Mouse (Mus musculus): Measurements from ENCODE around the gene Tmprss12.
"Not testable (repeated sequence)": the region's sequence is repeated elsewhere in the genome, so short reads cannot be mapped to it uniquely, and the experiment has no call there.

Gene Tmprss12

GRCm38 (mm10) chr15:100269776-100270175 is 10.9 kb upstream of the Tmprss12 start:
- TF ChIP-seq POU5F1 (IDR thresholded peaks at IDR 0.05; ENCODE audit: borderline replicate concordance, low read length) (no peak), NANOG (IDR thresholded peaks at IDR 0.05; ENCODE audit: borderline replicate concordance, low read length) (peak; percentile 62; the same call in 1 of the 2 replicates), CTCF (conservative IDR thresholded peaks at IDR 0.05; ENCODE audit: low read length) (no peak)
- Histone ChIP-seq H3K4me1 (replicated peaks; ENCODE audit: low read depth, low read length) (peaks cover 16% of the 10 kb centered on the region), H3K27me3 (ENCODE audit: insufficient read depth, low read length) (no peaks in the 10 kb centered on the region), H3K9me3 (ENCODE audit: low read length) (peaks cover 44% of the 10 kb centered on the region), H3K4me3 (replicated peaks; ENCODE audit: low read length) (peak overlapping the region; percentile 82), H3K36me3 (ENCODE audit: insufficient read depth, low read length) (peaks cover 19% of the 10 kb centered on the region)

DNA sequence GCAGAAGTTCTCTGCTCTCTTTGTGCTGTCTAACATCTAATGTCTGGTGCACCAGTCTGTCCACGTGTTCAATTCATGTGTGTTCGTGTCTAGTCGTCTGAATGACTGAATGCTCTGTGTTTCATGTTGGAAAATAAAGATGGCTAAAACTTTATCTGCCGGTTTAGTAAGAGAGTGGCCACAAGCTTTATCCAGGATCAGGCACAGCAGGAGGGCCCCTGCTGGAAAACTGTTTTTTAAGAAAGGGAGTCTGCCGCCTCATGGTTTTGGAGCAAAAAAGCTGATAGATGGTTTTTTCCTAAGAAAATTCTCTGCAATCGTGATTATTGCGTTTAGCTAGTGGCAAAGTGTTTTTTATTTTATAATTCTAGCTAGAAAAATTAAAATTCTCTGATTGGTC is 10.0 kb upstream of the Tmprss12 start:
- Histone ChIP-seq H3K9me3 (ENCODE audit: low read length) (peaks cover 36% of the 10 kb centered on the region), H3K4me3 (replicated peaks; ENCODE audit: low read length) (peak overlapping the region; percentile 82), H3K4me1 (replicated peaks; ENCODE audit: low read depth, low read length) (peaks cover 14% of the 10 kb centered on the region), H3K36me3 (ENCODE audit: insufficient read depth, low read length) (peaks cover 15% of the 10 kb centered on the region)
- not testable (repeated sequence) for H3K27me3 ChIP-seq (ENCODE audit: insufficient read depth, low read length)

GRCm38 (mm10) chr15:100271411-100271810 is 9.2 kb upstream of the Tmprss12 start:
- H3K27me3 ChIP-seq (ENCODE audit: insufficient read depth, low read length) = no peaks in the 10 kb centered on the region
- TF ChIP-seq CTCF (conservative IDR thresholded peaks at IDR 0.05; ENCODE audit: low read length) (no peak), POU5F1 (IDR thresholded peaks at IDR 0.05; ENCODE audit: borderline replicate concordance, low read length) (no peak), NANOG (IDR thresholded peaks at IDR 0.05; ENCODE audit: borderline replicate concordance, low read length) (no peak)
- peak overlapping the region; percentile 82 for H3K4me3 ChIP-seq (replicated peaks; ENCODE audit: low read length)
- peaks cover 27% of the 10 kb centered on the region for H3K9me3 ChIP-seq (ENCODE audit: low read length)
- peaks cover 19% of the 10 kb centered on the region for H3K4me1 ChIP-seq (replicated peaks; ENCODE audit: low read depth, low read length)
- peaks cover 17% of the 10 kb centered on the region for H3K36me3 ChIP-seq (ENCODE audit: insufficient read depth, low read length)

DNA sequence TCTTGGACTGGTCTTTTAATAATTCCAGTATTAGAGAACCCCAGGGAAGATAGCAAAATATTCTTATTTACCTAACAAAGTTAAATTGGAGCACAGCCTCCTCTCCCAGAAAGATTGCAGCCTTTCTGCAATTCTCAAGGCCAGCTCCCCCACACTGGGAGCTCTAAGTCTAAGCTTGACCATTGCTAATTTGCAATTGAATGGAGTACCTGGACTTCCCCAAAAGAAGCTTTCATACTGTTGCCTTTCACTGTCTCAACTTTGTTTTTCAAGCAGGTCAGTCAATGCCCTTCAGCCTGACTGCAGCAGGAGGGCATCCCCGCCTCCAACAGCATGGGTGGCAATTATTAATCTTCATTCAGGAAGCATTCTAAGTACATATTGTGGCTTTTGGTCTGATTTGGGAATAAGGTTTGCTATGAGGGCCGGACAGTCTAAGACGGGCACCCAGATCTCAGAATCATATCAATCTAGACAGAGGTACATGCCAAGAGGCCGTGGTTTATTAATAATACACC is 6.8 kb upstream of the Tmprss12 start:
- H3K9me3 ChIP-seq (ENCODE audit: low read length); H3K27me3 ChIP-seq (ENCODE audit: insufficient read depth, low read length): not testable (repeated sequence)
- peaks cover 34% of the 10 kb centered on the region for H3K4me1 ChIP-seq (replicated peaks; ENCODE audit: low read depth, low read length)
- peak overlapping the region; percentile 61 for H3K4me3 ChIP-seq (replicated peaks; ENCODE audit: low read length)
- TF ChIP-seq NANOG (IDR thresholded peaks at IDR 0.05; ENCODE audit: borderline replicate concordance, low read length) (peak; percentile 56; the same call in 1 of the 2 replicates), POU5F1 (IDR thresholded peaks at IDR 0.05; ENCODE audit: borderline replicate concordance, low read length) (peak; percentile 26; the same call in 1 of the 2 replicates)
- H3K36me3 ChIP-seq (ENCODE audit: insufficient read depth, low read length) = peaks cover 19% of the 10 kb centered on the region

GRCm38 (mm10) chr15:100274790-100275559 is 5.7 kb upstream of the Tmprss12 start:
- Histone ChIP-seq H3K4me3 (replicated peaks; ENCODE audit: low read length) (peak overlapping the region; percentile 61), H3K4me1 (replicated peaks; ENCODE audit: low read depth, low read length) (peaks cover 26% of the 10 kb centered on the region), H3K27me3 (ENCODE audit: insufficient read depth, low read length) (no peaks in the 10 kb centered on the region), H3K9me3 (ENCODE audit: low read length) (peaks cover 12% of the 10 kb centered on the region), H3K36me3 (ENCODE audit: insufficient read depth, low read length) (peaks cover 21% of the 10 kb centered on the region)
- peak; percentile 75; the same call in 1 of the 2 replicates for TF ChIP-seq NANOG (IDR thresholded peaks at IDR 0.05; ENCODE audit: borderline replicate concordance, low read length)
- TF ChIP-seq CTCF (conservative IDR thresholded peaks at IDR 0.05; ENCODE audit: low read length) = no peak
- TF ChIP-seq POU5F1 (IDR thresholded peaks at IDR 0.05; ENCODE audit: borderline replicate concordance, low read length) = no peak; the same call in 1 of the 2 replicates

GRCm38 (mm10) chr15:100276403-100276802 is 4.2 kb upstream of the Tmprss12 start:
- peaks cover 21% of the 10 kb centered on the region for H3K36me3 ChIP-seq (ENCODE audit: insufficient read depth, low read length)
- peaks cover 29% of the 10 kb centered on the region for H3K4me1 ChIP-seq (replicated peaks; ENCODE audit: low read depth, low read length)
- H3K27me3 ChIP-seq (ENCODE audit: insufficient read depth, low read length) = no peaks in the 10 kb centered on the region
- peaks cover 13% of the 10 kb centered on the region for H3K9me3 ChIP-seq (ENCODE audit: low read length)
- H3K4me3 ChIP-seq (replicated peaks; ENCODE audit: low read length) = peak overlapping the region; percentile 45
- TF ChIP-seq NANOG (IDR thresholded peaks at IDR 0.05; ENCODE audit: borderline replicate concordance, low read length) (no peak), CTCF (conservative IDR thresholded peaks at IDR 0.05; ENCODE audit: low read length) (no peak), POU5F1 (IDR thresholded peaks at IDR 0.05; ENCODE audit: borderline replicate concordance, low read length) (no peak)

DNA sequence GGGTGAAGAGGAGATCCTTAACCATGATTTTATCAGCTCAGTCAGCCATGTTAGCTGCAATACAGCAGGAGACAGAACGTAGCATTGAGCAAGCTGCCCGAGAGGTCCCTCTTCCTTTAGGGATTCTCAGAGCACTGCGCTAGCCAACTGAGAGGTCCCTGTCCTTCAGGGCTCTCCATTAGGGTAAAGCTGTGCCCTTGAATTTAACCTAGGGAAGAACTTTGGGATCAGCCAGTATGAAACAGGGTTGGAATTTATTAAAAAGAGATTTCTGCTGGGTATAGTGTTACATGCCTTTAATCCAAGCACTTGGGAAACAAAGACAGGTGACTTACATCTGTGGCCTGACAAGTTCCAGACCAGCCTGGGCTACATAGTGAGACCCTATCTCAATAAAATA is 3.1 kb upstream of the Tmprss12 start:
- Histone ChIP-seq H3K27me3 (ENCODE audit: insufficient read depth, low read length) (no peaks in the 10 kb centered on the region), H3K4me3 (replicated peaks; ENCODE audit: low read length) (no peak overlapping the region), H3K4me1 (replicated peaks; ENCODE audit: low read depth, low read length) (peaks cover 30% of the 10 kb centered on the region), H3K36me3 (ENCODE audit: insufficient read depth, low read length) (peaks cover 21% of the 10 kb centered on the region), H3K9me3 (ENCODE audit: low read length) (peaks cover 13% of the 10 kb centered on the region)
- no peak for TF ChIP-seq POU5F1 (IDR thresholded peaks at IDR 0.05; ENCODE audit: borderline replicate concordance, low read length)
- no peak for TF ChIP-seq CTCF (conservative IDR thresholded peaks at IDR 0.05; ENCODE audit: low read length)
- TF ChIP-seq NANOG (IDR thresholded peaks at IDR 0.05; ENCODE audit: borderline replicate concordance, low read length) = no peak

DNA sequence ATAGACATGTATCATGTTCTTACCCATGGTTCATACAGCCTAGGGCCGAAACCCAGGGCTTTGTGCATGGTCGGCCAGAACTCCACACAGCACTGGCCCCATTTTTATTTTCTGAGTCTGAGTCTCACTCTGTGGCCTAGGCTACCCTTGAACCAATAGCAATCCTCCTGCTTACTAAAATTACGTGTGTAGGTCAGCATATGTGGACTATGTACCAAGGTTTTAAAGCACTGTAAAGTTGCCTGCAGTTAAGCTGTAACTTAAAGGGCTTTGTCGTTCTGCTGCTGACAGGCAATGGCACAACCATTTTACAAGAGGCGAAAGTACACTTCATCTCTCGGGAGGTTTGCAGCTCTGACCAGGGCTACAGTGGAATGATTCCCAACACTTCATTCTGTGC is 8.3 kb downstream of the Tmprss12 start:
- no peaks in the 10 kb centered on the region for H3K27me3 ChIP-seq (ENCODE audit: insufficient read depth, low read length)
- H3K36me3 ChIP-seq (ENCODE audit: insufficient read depth, low read length) = no peaks in the 10 kb centered on the region
- no peaks in the 10 kb centered on the region for H3K9me3 ChIP-seq (ENCODE audit: low read length)
- no peak overlapping the region for H3K4me3 ChIP-seq (replicated peaks; ENCODE audit: low read length)
- peaks cover 50% of the 10 kb centered on the region for H3K4me1 ChIP-seq (replicated peaks; ENCODE audit: low read depth, low read length)
- TF ChIP-seq NANOG (IDR thresholded peaks at IDR 0.05; ENCODE audit: borderline replicate concordance, low read length) (no peak), CTCF (conservative IDR thresholded peaks at IDR 0.05; ENCODE audit: low read length) (no peak), POU5F1 (IDR thresholded peaks at IDR 0.05; ENCODE audit: borderline replicate concordance, low read length) (no peak)
